Mouse (Mus musculus) hindlimb bud, embryonic 11.5 days (tissue): ENCODE results near the gene Shcbp1l.

Experiments used
- DNase-seq: peaks from one replicate; pipeline ENCODE4 v3.0.0-alpha.2; 2012; ENCODE audit warnings: low read depth, low spot score; ENCODE audit errors: extremely low spot score

Shcbp1l gene

DNA sequence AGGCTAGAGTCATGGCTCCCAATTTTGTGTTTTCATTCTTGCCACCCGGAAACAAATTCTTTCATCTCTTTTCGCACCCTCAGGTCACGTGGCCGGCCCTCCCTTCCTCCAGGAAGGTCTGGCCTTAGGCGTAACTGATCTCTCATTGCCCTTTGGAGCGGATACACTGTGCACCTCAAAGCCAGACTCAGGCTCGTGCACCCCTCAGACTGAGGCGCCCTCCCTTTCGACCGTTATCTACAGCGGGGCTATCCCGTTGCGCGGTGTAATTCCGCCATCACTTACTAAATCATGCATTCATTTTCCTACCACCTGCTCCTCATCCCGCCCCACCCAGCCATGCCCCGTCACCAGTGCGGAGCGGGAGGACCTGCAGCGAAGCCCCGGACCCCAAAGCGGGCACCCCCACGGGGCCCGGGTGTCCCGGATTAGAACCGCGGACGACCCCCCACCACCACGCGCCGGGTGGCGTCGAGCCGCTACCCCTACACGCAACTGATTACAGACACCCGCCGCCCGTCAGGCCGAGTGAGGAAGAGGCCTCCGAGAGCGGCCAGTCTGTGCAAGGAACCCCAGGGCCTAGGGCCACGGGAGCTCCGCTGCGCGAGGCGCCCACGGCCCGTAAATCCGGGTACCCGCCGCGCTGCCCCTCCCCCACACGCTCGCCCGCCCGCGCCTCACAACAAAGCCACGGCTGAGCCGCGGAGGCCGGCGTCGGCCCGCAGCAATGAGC, 62.0 kb downstream of the Shcbp1l start:
- DNase-seq = no peak

DNA sequence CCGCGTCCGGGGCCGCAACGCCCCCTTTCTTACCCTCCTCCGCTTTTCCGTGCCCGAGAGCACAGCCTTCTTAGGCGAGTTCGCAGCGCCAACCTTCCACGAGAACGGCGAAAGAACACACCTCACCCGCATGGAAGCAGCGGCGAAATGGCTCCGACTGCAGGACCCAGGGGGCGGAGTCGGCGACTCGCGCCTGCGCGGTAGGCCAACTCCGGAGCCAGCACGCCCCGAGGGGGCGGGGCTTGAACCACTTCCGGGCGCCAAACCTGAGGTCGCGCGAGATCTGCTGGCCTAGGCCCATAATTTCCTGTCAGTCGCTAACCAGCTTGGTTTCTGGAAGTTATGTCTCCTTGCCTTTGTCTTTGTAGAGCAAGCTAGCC, 62.5 kb downstream of the Shcbp1l start, which contains the start of gene Dhx9:
TSS of gene Dhx9 (minus strand) at position 161 of the 380 bp plus-strand sequence.
- peak; percentile 93 for DNase-seq

DNA sequence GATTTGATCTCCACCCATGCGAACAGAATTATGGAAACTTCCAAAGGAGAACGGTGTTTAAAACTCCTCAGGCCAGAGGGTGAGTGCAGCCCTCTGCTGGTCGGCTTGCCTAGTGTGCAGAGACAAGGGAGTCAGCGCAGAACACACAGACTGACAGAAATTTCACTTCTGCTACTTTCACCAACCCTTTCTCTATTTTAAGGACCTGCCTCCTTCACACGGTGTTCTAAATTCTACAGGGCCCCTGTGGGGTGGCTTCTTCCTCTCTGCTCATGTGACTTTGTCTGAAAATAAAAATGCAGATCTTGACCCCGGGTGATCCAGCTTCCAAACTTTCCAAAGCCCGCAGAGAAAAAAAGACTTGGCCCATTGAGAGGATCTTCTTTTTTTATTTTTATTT, 64.2 kb downstream of the Shcbp1l start:
- no peak for DNase-seq

- no peak for DNase-seq
Measured at GRCm38 (mm10) chr1:153489540-153489939, 64.6 kb downstream of the Shcbp1l start.

- DNase-seq = no peak
Measured at GRCm38 (mm10) chr1:153489963-153490362, 65.0 kb downstream of the Shcbp1l start.

- DNase-seq = no peak
Measured at GRCm38 (mm10) chr1:153491345-153491744, 66.4 kb downstream of the Shcbp1l start.

- DNase-seq = no peak
Measured at GRCm38 (mm10) chr1:153491822-153492221, 66.9 kb downstream of the Shcbp1l start.

- no peak for DNase-seq
Measured at GRCm38 (mm10) chr1:153493338-153493737, 68.4 kb downstream of the Shcbp1l start.

GRCm38 (mm10) chr1:153493931-153494330, 69.0 kb downstream of the Shcbp1l start:
- DNase-seq = no peak

DNA sequence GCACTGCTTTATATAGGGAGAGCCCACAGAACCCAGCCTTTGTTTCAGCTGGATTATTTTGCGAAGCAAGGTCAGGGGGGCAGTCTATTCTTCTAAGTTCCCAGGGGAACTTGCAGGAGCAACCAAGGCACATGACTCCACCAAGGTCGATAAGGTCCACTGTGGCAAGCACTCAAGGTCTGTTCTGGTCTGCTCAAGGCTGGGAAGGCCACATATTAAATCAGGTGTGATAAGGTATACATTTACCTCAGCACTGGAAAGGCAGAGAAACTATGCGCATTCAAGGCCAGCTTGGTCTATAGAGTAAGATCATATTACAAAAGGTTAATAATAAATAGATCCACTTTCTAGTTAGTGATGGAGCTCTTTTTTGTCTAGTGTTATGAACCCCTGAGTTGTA, 71.1 kb downstream of the Shcbp1l start:
- no peak for DNase-seq

- DNase-seq = no peak
Measured at GRCm38 (mm10) chr1:153500030-153500429, 75.1 kb downstream of the Shcbp1l start.

DNA sequence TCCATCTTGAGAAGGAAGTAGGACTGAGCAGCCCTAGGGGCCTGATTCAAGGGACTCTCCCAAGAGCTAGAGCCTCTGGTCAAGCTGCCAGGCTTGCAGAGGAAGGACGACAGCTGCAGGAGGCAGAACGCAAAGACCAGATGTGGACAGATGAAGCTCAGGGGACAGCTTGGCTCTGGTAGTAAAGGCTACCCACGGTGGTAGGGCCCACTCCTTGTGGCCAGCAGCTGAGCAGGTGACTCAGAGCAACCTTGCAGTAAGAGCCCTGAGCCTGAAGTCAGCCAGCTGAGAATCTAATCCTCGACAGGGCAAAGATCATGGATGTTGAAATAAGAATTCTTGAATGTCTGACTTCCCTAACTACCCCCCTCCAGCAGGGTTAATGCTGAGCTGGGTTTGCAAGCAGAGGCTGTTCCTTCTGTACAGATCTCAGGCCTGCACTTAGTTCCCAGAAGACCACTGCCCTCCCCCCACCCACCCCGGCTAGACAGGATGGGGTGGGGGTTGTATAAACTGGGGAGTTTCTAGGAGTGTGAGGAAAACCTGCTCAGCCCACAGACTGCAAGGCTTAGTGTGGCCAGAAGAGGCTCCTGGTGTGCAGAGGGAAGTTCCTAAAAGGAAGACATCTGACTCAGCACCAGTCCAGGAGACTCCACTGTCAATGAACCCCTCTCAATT, 76.8 kb downstream of the Shcbp1l start:
- no peak for DNase-seq
